Mouse (Mus musculus) lung, embryonic 14.5 days (tissue): ENCODE measurements around the gene Gm9747. TPM values are rescaled to one million over a fixed set of nuclear protein-coding genes. Genes with fewer than 3 reads are reported as not detected.

ENCODE experiments used
- ATAC-seq: fragments of 200-750 bp; cut with Nextera tagmentation; 2 replicates; pipeline ENCODE4 v1.8.0; 2017; ENCODE audit warnings: mild to moderate bottlenecking, moderate TSS enrichment, moderate library complexity; ENCODE audit not compliant: insufficient read depth
- DNase-seq: peaks from one replicate; pipeline ENCODE4 v3.0.0-alpha.2; 2015
- H3K27ac ChIP-seq: fragments of 300-500 bp; sonication (generic); 2 replicates; pipeline ENCODE4 v1.5.1; 2014; ENCODE audit warnings: low read depth, mild to moderate bottlenecking, moderate library complexity
- H3K27me3 ChIP-seq: fragments of 300-500 bp; sonication (generic); 2 replicates; pipeline ENCODE4 v1.6.1; 2014; ENCODE audit warnings: low read length, control low read depth; ENCODE audit not compliant: insufficient read depth
- H3K36me3 ChIP-seq: fragments of 300-500 bp; sonication (generic); 2 replicates; pipeline ENCODE4 v1.6.1; 2014; ENCODE audit warnings: control low read depth; ENCODE audit not compliant: insufficient read depth
- H3K4me1 ChIP-seq: fragments of 300-500 bp; sonication (generic); 2 replicates; pipeline ENCODE4 v1.6.1; 2014; ENCODE audit warnings: antibody characterized with exemption, control low read depth; ENCODE audit not compliant: insufficient read depth
- H3K4me2 ChIP-seq: fragments of 300-500 bp; sonication (generic); 2 replicates; pipeline ENCODE4 v1.6.1; 2014; ENCODE audit warnings: mild to moderate bottlenecking
- H3K4me3 ChIP-seq: fragments of 300-500 bp; sonication (generic); 2 replicates; pipeline ENCODE4 v1.5.1; 2014; ENCODE audit warnings: low read depth, low read length
- H3K9ac ChIP-seq: fragments of 300-500 bp; sonication (generic); 2 replicates; pipeline ENCODE4 v1.6.1; 2014
- H3K9me3 ChIP-seq: fragments of 300-500 bp; sonication (generic); 2 replicates; pipeline ENCODE4 v1.6.1; 2016; ENCODE audit warnings: low read depth, low read length, control low read depth
- CTCF ChIP-seq: IDR thresholded peaks from 2 replicates; pipeline ENCODE4 v1.5.1; 2016; ENCODE audit warnings: antibody characterized with exemption, low read depth
- WGBS: fragments of 180-500 bp; shearing (Covaris S2); extraction: QIAGEN DNeasy Blood & Tissue Kit; methylation state at CpG from one replicate; pipeline ENCODE4 v1.1.7; 2014; 5-methylcytosine and 5-hydroxymethylcytosine counted together
- polyA plus RNA-seq: library from polyadenylated mRNA; unstranded; fragments of >200 nt; fragmentation: Nextera tagmentation; extraction: Ambion mirVana; gene quantifications from 2 replicates; pipeline ENCODE4 v1.2.1, GENCODE M21; 2014

Gene Gm9747
- polyA plus RNA-seq, 1 experiment from 2014 or later: 52.0 TPM

DNA sequence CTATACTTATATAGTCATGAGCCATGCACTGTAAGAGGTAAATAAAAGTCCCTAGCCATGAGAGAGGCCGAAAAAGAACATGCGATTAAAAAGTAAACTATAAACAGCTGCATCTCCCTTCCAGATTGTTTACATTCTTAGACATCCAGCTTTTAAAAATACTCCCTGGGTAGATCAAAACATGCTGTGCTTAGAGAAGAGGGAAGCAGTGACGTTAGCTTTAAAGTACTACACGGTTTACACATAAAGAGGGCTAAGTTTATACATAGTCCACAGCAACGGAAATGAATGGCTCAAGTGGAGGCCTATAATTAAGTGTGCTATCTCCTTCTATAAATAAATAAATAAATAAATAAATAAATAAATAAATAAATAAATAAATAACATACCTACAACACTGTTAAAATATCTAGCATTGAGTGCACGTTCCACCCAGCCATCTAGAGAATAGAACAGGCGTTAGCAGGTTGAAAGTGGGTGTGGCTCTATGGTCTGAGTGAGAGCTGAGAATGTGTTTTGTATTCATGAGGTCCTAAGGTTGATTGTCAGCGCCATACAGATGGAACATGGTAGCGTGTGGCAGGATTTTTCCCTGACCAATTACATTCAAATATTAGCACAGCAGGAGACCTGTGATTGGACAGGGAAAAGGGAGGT is 21.0 kb downstream of the Gm9747 start:
- no peaks in the 10 kb centered on the region for H3K9me3 ChIP-seq
- DNase-seq: peak; percentile 50
- H3K4me3 ChIP-seq: no peak overlapping the region
- TF ChIP-seq CTCF: no peak
- no peak overlapping the region for H3K4me2 ChIP-seq
- 0 out of 2 replicates have a peak, but pooled peaks cover 3% of the 10 kb centered on the region for H3K4me1 ChIP-seq
- peak; percentile 73; the same call in 1 of the 2 replicates for ATAC-seq
- H3K36me3 ChIP-seq: peaks cover 18% of the 10 kb centered on the region
- 58% methylated on average over 9 of the region's 9 CpGs for WGBS
- H3K27ac ChIP-seq: no peak overlapping the region
- H3K27me3 ChIP-seq: no peaks in the 10 kb centered on the region
- no peak overlapping the region for H3K9ac ChIP-seq

GRCm38 (mm10) chr1:82257457-82257856 is 24.5 kb downstream of the Gm9747 start:
- Histone ChIP-seq H3K36me3 (peaks cover 17% of the 10 kb centered on the region), H3K4me2 (no peak overlapping the region), H3K4me3 (no peak overlapping the region), H3K9ac (no peak overlapping the region), H3K9me3 (no peaks in the 10 kb centered on the region), H3K27me3 (no peaks in the 10 kb centered on the region), H3K4me1 (0 out of 2 replicates have a peak, but pooled peaks cover 3% of the 10 kb centered on the region), H3K27ac (no peak overlapping the region)
- DNase-seq (peak; percentile 79), ATAC-seq (peak; percentile 38; the same call in 1 of the 2 replicates)
- no peak for TF ChIP-seq CTCF
- 42% methylated on average over 5 of the region's 5 CpGs for WGBS

DNA sequence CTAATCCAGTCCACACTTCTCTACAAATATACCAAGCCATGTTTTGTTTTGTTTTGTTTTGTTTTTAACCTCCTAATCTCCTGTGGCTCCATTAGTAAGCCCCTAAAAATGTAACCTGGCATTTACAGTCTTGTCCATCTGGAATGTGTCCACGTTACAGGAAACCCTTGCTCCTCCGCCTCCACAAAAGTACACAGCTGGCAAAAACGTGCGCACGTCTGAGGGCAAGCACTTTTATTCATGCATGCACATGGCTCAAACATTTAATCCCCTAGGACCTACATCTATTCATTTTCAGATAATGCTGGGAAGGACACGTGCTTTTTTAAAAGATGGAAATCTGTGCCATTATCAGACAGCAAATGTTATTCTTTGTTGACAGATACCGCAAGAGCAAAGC is 25.4 kb downstream of the Gm9747 start:
- Histone ChIP-seq H3K27ac (no peak overlapping the region), H3K36me3 (peaks cover 20% of the 10 kb centered on the region), H3K4me3 (no peak overlapping the region), H3K4me2 (no peak overlapping the region), H3K4me1 (0 out of 2 replicates have a peak, but pooled peaks cover 3% of the 10 kb centered on the region), H3K9me3 (no peaks in the 10 kb centered on the region), H3K27me3 (no peaks in the 10 kb centered on the region), H3K9ac (no peak overlapping the region)
- no peak for TF ChIP-seq CTCF
- 50% methylated on average over 7 of the region's 7 CpGs for WGBS
- DNase-seq: no peak
- no peak for ATAC-seq

DNA sequence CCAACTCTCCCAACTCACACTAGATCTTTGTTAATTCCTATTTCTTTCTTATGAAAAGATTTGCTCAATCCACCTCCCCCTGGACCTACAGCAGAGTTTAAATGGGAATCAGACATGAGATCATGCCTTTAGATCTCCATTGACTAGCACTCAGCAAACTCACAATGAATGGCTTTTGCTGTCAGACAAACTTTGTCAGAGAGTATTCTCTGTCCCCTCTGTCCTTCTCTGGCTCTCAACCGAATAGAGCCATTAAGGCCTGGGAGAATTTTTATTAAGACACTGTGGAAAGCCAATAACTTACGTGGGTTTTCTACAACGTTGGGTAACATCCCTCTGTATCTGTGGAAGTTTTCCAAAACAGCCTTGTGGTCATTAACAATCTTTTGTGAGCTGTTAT is 27.1 kb downstream of the Gm9747 start:
- DNase-seq (no peak), ATAC-seq (no peak)
- H3K4me3 ChIP-seq: no peak overlapping the region
- H3K4me1 ChIP-seq: 0 out of 2 replicates have a peak, but pooled peaks cover 3% of the 10 kb centered on the region
- no peak overlapping the region for H3K27ac ChIP-seq
- no peaks in the 10 kb centered on the region for H3K9me3 ChIP-seq
- no peak overlapping the region for H3K4me2 ChIP-seq
- no peaks in the 10 kb centered on the region for H3K27me3 ChIP-seq
- H3K9ac ChIP-seq: no peak overlapping the region
- peaks cover 26% of the 10 kb centered on the region for H3K36me3 ChIP-seq
- no peak for TF ChIP-seq CTCF
- 65% methylated on average over 3 of the region's 3 CpGs for WGBS

DNA sequence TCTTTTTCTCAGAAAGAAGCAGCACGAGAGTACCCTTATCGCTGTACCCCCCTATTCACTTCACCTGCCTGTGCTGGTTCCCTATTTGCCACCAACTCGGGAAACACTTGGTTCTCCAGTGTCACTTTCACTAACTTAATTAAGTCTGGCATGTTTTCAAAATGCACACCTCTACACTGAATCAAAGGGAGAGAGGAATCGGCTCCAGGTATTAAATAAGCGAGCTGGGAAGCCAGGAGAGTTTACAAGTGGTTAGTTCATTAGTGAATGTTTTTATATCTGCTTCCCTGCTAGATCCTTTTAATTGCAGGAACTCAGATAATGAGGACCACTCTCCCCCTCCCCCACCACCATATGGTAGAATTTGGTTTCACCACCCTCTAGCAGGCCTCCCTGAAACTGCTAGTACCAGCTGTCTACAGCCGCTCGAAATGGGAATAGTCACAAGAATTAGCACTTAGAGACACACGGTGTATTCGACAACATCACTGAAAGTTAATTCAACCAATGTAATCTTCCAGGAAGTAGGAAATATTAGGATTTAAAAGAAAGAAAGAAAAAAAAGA is 28.2 kb downstream of the Gm9747 start:
- no peak for ATAC-seq
- Histone ChIP-seq H3K4me2 (no peak overlapping the region), H3K27ac (no peak overlapping the region), H3K9ac (no peak overlapping the region), H3K36me3 (peaks cover 24% of the 10 kb centered on the region), H3K27me3 (no peaks in the 10 kb centered on the region), H3K4me1 (0 out of 2 replicates have a peak, but pooled peaks cover 3% of the 10 kb centered on the region), H3K9me3 (no peaks in the 10 kb centered on the region), H3K4me3 (no peak overlapping the region)
- DNase-seq: no peak
- WGBS: 65% methylated on average over 9 of the region's 9 CpGs
- TF ChIP-seq CTCF: no peak

DNA sequence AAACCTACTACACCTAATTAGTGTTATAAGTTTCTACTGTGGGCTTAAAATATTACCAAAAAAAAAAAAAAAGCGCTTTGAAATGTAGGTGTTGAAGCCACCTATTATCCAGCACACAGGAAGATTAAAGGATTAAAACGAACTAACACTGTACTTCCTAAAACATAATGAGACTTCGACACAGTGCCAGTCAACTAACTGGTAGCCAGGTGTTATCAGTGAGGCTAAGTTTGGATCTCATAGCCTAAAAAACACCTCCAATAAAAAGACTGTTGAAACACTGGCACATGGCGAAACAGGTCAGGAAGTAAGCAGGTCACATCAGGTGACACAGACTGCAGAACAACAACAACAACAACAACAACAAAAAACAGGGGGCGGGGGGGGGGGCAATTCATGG is 28.7 kb downstream of the Gm9747 start:
- H3K4me3 ChIP-seq: no peak overlapping the region
- no peak overlapping the region for H3K27ac ChIP-seq
- H3K36me3 ChIP-seq: peaks cover 25% of the 10 kb centered on the region
- WGBS: 78% methylated on average over 5 of the region's 5 CpGs
- no peak for DNase-seq
- ATAC-seq: no peak
- no peaks in the 10 kb centered on the region for H3K27me3 ChIP-seq
- H3K4me1 ChIP-seq: 0 out of 2 replicates have a peak, but pooled peaks cover 3% of the 10 kb centered on the region
- TF ChIP-seq CTCF: no peak
- H3K4me2 ChIP-seq: no peak overlapping the region
- H3K9me3 ChIP-seq: no peaks in the 10 kb centered on the region
- H3K9ac ChIP-seq: no peak overlapping the region

- no peak for DNase-seq
- 64% methylated on average over 1 of the region's 1 CpGs for WGBS
Measured at GRCm38 (mm10) chr1:82262331-82262730, 29.4 kb downstream of the Gm9747 start.

More at GRCm38 (mm10) chr1:82262331-82262730, 29.4 kb downstream of the Gm9747 start:
- Histone ChIP-seq H3K27me3 (no peaks in the 10 kb centered on the region), H3K36me3 (peaks cover 31% of the 10 kb centered on the region), H3K4me1 (0 out of 2 replicates have a peak, but pooled peaks cover 3% of the 10 kb centered on the region), H3K4me3 (no peak overlapping the region), H3K4me2 (no peak overlapping the region), H3K9me3 (no peaks in the 10 kb centered on the region), H3K27ac (no peak overlapping the region), H3K9ac (no peak overlapping the region)
- no peak for TF ChIP-seq CTCF
- ATAC-seq: no peak
